Mouse (Mus musculus) urinary bladder, postnatal 25 days (tissue): ENCODE measurements around the gene Tom1l1.
"Not testable (repeated sequence)": the region's sequence is repeated elsewhere in the genome, so short reads cannot be mapped to it uniquely, and the experiment has no call there.

Experiments used
- DNase-seq: peaks from one replicate; pipeline ENCODE4 v3.0.0; 2022; ENCODE audit warnings: low spot score

The Tom1l1 gene

GRCm38 (mm10) chr11:90687460-90688416, at the start of gene Tom1l1:
Gene Tom1l1, minus strand, starts transcription at chr11:90688366.
- DNase-seq: peak; percentile 61

DNA sequence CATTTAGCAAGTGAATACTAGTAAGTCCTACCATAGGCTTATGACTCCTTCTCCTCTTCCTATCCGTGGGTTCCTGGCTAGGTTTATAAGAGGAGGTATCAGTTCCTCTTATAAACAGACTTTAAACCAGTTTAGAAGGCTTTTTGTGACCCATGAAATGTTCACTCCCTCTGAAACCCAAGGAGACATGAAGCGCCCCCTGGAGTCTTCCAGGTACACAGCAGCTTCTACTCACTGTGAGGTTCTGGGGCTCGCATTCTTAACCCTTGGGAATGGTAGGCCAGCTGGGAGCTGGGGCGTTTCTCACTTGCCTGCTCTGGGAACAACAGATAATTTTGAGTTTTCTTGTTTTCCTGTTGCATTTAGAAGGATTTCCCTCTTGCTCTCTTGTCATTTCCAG, 45.4 kb upstream of the Tom1l1 start:
- DNase-seq: no peak

DNA sequence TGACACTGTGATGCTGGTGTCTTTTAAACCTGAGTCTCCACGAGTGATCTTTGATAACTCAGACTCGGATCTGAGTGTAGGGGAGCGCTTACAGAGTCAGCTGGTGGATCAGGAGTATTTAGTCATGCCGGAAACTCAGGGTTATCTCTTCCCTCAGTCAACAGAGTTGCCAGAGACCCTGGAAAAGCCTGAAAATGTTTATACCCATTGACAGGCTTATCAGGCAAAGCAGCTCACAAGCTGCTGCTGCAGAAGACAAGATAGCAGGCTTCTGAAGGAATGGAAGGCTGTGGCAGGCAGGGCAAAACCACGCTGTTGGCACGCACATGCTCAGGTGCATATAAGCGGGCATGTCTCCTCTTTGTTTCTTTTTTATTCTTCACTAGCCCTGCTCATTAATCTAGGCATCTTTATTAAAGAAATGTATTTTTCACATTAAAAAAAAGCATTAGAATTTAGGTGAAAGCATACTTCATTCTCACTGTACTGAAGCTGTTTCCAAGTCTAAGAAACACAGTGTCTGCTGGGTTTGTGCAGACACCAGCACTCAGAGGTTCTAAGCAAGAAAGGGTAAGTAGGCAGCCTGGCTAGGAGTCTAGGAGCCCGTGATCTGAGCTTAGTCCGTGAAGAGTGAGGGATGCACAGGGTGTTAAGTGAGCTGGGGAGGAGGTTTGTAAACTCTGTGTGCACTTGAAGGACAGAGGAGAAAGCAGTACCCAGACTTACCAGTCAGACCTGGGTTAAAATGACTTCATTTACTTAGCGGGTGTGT, 39.4 kb upstream of the Tom1l1 start:
- DNase-seq: no peak

- no peak for DNase-seq
Observed at GRCm38 (mm10) chr11:90726730-90727129, 38.6 kb upstream of the Tom1l1 start.

DNA sequence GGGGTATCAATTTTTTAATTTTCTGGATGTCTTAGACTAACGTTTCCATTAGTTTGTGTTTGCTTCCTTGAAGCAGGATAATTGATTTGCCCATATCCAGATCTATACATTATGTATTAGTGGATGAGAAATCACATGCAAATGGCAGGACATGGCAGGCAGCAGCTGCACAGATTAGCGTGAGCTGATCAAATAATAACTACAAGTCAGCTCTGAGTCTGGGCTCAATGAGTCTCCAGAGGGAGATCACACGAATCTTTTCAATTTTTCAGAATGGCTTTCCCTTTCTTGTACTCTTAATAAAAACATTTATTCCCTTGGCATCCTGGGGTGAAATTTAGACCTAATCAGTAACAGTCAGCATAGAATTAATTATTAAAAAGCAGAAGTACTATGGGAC, 34.1 kb upstream of the Tom1l1 start:
- no peak for DNase-seq

GRCm38 (mm10) chr11:90717719-90718118, 29.6 kb upstream of the Tom1l1 start:
- DNase-seq: no peak

- DNase-seq: no peak
Observed at GRCm38 (mm10) chr11:90711596-90711995, 23.4 kb upstream of the Tom1l1 start.

GRCm38 (mm10) chr11:90707134-90707533, 19.0 kb upstream of the Tom1l1 start:
- DNase-seq: not testable (repeated sequence)

- peak; percentile 71 for DNase-seq
Observed at GRCm38 (mm10) chr11:90697480-90698240, 9.5 kb upstream of the Tom1l1 start.

- DNase-seq: no peak
Observed at GRCm38 (mm10) chr11:90695811-90696210, 7.6 kb upstream of the Tom1l1 start.

DNA sequence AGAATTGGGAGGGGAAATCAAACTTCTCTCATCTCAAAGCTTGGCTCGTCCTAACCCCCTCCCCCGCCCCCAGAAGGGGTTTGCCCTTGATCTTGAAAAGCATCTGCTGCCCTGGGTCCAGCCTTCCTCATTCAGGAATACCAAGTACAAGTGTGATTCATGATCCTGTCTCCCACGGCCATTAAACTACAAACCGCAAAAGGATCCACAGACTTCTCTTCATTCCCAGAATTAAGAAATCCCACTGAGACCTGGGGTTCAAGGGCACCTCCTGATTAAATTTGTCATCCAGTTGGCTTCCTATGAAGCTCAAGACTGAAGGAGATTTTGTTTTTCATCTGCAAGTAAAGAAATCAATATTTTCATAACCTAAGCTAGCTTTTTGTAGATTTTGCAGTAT, 6.0 kb upstream of the Tom1l1 start:
- DNase-seq: no peak

- DNase-seq: no peak
Observed at GRCm38 (mm10) chr11:90690361-90690760, 2.2 kb upstream of the Tom1l1 start.

DNA sequence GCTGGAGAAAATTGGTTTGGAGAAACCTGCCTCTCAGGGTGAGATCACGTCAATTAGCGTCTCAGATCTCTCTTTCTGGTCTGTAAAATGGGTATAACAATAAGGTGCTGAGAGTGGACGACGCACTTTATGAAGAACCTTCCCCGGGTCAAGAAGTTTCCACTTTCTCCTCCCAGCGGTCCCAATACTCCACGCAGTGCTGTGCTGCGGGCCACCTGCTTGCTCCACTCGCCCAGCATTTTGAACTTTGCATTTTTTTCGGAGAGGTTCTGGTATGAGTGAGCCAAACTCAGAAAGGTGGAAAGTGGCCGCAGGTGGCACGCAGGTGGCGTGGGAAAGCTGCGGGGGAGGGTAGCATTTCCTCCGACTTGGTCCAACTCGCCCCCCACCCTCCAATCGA, 1.1 kb downstream of the Tom1l1 start:
- DNase-seq: no peak

DNA sequence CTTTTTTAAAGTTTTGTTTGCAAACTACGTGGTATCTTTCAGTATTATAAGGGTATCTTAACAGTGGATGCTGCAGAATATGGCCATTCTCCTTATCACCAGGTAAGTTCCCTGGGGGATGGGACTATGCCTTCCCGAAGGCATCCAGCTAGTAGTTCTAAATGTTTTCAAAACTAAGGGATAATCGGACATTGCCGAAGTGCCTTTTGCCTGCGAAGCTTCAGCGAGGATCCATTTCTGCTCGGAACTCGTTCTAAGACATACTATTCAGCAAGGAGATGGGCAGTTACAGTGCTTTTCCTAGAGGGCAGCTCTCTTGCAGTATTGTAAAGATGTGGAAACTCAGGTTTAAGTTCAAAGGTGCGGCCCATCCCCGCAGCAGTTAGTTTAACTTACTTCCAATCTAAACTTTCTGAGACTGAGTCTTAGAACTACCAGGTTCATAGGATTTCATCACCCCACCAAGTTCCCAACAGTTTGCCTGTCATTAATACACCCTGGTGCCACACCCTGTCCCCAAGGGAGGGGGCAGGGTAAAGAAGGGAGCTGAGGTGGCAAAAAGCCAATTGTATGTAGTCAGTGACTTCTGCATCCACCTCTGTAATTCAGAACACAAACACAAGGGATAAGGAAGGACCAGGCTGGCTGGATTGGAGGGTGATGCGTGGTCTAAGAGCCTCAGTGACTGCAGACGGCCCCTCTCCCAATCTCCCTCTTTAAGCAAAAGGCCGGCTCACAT, 1.7 kb downstream of the Tom1l1 start:
- DNase-seq: no peak

DNA sequence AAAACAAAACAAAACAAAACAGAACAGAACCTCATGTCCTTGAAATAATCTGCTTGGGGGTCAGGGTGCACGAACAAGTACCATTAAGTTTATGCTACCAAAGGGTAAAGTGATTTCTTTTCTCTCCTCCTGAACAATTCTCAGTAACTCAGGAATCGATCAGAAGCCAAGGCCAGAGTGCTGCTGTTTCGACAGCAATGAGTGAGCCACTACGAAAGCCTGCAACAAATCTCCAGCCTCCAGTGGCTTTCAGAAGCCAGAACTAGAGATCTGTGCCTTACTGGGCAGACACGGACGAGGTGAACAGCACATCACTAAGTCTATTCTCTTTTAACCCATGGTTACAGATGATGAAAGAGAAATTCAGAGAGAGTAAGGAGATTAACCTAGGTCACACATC, 3.0 kb downstream of the Tom1l1 start:
- DNase-seq: no peak

DNA sequence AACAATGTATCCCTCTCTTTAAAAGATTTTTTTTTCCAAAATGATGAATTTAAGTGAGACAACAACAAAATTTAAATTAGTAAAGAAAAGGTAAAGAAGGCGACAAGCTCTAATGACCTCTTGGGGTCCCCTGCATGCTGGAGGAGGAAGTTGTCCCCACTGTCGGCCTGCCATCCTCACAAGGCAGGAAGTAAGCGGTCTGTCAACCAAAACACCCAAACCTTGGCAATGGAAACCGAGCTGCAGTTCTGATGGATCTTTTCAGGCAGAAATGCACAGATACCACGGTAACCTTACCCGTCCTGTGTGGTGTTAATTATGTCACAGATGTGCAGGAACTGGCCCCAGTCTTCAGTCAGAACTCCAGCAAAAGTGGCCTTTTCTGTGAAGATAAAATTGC, 3.4 kb downstream of the Tom1l1 start:
- no peak for DNase-seq

GRCm38 (mm10) chr11:90681171-90681570, 7.0 kb downstream of the Tom1l1 start:
- DNase-seq: no peak

GRCm38 (mm10) chr11:90678582-90678981, 9.6 kb downstream of the Tom1l1 start:
- no peak for DNase-seq

DNA sequence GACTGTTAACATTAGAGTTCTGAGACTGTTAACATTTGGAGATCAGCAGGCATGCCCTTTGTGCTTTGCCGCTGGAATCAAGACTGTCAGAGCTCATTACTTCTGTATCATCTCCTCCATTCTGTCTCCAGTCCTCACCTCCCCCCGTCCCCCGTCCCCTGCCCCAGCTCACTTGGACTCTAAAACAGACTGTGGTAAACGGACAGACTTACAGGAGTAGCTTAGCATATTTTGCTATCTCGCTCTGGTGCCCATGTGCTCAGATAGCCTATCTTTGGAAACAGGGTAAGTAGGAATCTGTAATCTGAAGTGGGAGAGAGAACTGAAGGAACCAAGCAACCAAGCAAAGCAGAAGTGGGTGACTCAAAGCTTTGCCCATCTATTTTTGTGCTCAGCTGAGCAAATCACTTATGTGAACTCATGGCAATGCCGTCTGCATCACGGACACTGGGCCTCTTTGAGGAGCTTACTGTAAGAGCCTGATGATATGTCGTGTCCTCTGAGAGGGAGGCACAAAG, 10.3 kb downstream of the Tom1l1 start:
- no peak for DNase-seq

- no peak for DNase-seq
Observed at GRCm38 (mm10) chr11:90677027-90677426, 11.1 kb downstream of the Tom1l1 start.

GRCm38 (mm10) chr11:90675479-90676110, 12.6 kb downstream of the Tom1l1 start:
- no peak for DNase-seq
